Mouse (Mus musculus): ENCODE data around the gene Agmat. TPM values are rescaled to one million over a fixed set of nuclear protein-coding genes. Genes with fewer than 3 reads are reported as not detected.

Gene Agmat
- polyA plus RNA-seq, 1 experiment: 2.7 TPM

- no peak for TF ChIP-seq CTCF (IDR thresholded peaks at IDR 0.05; ENCODE audit: borderline replicate concordance, insufficient read depth, low read depth, low read length)
- no peak for TF ChIP-seq POLR2A (IDR thresholded peaks at IDR 0.05; ENCODE audit: borderline replicate concordance, insufficient read depth, low read length)
- Histone ChIP-seq H3K27ac (ENCODE audit: insufficient read depth, low read length) (no peak overlapping the region), H3K4me3 (replicated peaks; ENCODE audit: insufficient read depth, low read depth, low read length) (no peak overlapping the region), H3K4me1 (ENCODE audit: control insufficient read depth, insufficient read depth, low read length) (peaks cover 6% of the 10 kb centered on the region; the same call in 1 of the 2 replicates), H3K27me3 (ENCODE audit: control insufficient read depth, insufficient read depth, low read length) (no peaks in the 10 kb centered on the region)
- WGBS: 83% methylated on average over 5 of the region's 5 CpGs
- no peak for DNase-seq
These were observed 21.2 kb upstream of the Agmat start for GRCm38 (mm10) chr4:141725277-141725676.

GRCm38 (mm10) chr4:141725738-141726137, 20.7 kb upstream of the Agmat start:
- H3K27me3 ChIP-seq (ENCODE audit: control insufficient read depth, insufficient read depth, low read length): no peaks in the 10 kb centered on the region
- DNase-seq: no peak
- H3K27ac ChIP-seq (ENCODE audit: insufficient read depth, low read length): no peak overlapping the region
- H3K4me3 ChIP-seq (replicated peaks; ENCODE audit: insufficient read depth, low read depth, low read length): no peak overlapping the region
- H3K4me1 ChIP-seq (ENCODE audit: control insufficient read depth, insufficient read depth, low read length): peaks cover 6% of the 10 kb centered on the region; the same call in 1 of the 2 replicates
- TF ChIP-seq CTCF (IDR thresholded peaks at IDR 0.05; ENCODE audit: borderline replicate concordance, insufficient read depth, low read depth, low read length) (no peak), POLR2A (IDR thresholded peaks at IDR 0.05; ENCODE audit: borderline replicate concordance, insufficient read depth, low read length) (no peak)
- 69% methylated on average over 3 of the region's 3 CpGs for WGBS

GRCm38 (mm10) chr4:141729266-141729665, 17.2 kb upstream of the Agmat start:
- no peak overlapping the region for H3K27ac ChIP-seq (ENCODE audit: insufficient read depth, low read length)
- no peak overlapping the region for H3K4me3 ChIP-seq (replicated peaks; ENCODE audit: insufficient read depth, low read depth, low read length)
- no peak for DNase-seq
- H3K27me3 ChIP-seq (ENCODE audit: control insufficient read depth, insufficient read depth, low read length): no peaks in the 10 kb centered on the region
- TF ChIP-seq POLR2A (IDR thresholded peaks at IDR 0.05; ENCODE audit: borderline replicate concordance, insufficient read depth, low read length) (no peak), CTCF (IDR thresholded peaks at IDR 0.05; ENCODE audit: borderline replicate concordance, insufficient read depth, low read depth, low read length) (no peak)
- no peaks in the 10 kb centered on the region for H3K4me1 ChIP-seq (ENCODE audit: control insufficient read depth, insufficient read depth, low read length)
- 83% methylated on average over 3 of the region's 3 CpGs for WGBS

- Histone ChIP-seq H3K4me3 (replicated peaks; ENCODE audit: insufficient read depth, low read depth, low read length) (no peak overlapping the region), H3K27me3 (ENCODE audit: control insufficient read depth, insufficient read depth, low read length) (no peaks in the 10 kb centered on the region), H3K27ac (ENCODE audit: insufficient read depth, low read length) (no peak overlapping the region), H3K4me1 (ENCODE audit: control insufficient read depth, insufficient read depth, low read length) (no peaks in the 10 kb centered on the region; the same call in 1 of the 2 replicates)
- DNase-seq: no peak
- 82% methylated on average over 13 of the region's 13 CpGs for WGBS
- TF ChIP-seq POLR2A (IDR thresholded peaks at IDR 0.05; ENCODE audit: borderline replicate concordance, insufficient read depth, low read length): no peak
These were observed 16.1 kb upstream of the Agmat start for GRCm38 (mm10) chr4:141730401-141730800.

- Histone ChIP-seq H3K4me3 (replicated peaks; ENCODE audit: insufficient read depth, low read depth, low read length) (no peak overlapping the region), H3K27me3 (ENCODE audit: control insufficient read depth, insufficient read depth, low read length) (no peaks in the 10 kb centered on the region), H3K4me1 (ENCODE audit: control insufficient read depth, insufficient read depth, low read length) (no peaks in the 10 kb centered on the region; the same call in 1 of the 2 replicates), H3K27ac (ENCODE audit: insufficient read depth, low read length) (no peak overlapping the region)
- no peak for DNase-seq
- 84% methylated on average over 5 of the region's 5 CpGs for WGBS
- TF ChIP-seq CTCF (IDR thresholded peaks at IDR 0.05; ENCODE audit: borderline replicate concordance, insufficient read depth, low read depth, low read length) (no peak), POLR2A (IDR thresholded peaks at IDR 0.05; ENCODE audit: borderline replicate concordance, insufficient read depth, low read length) (no peak)
These were observed 14.7 kb upstream of the Agmat start for GRCm38 (mm10) chr4:141731766-141732165.

GRCm38 (mm10) chr4:141734446-141735205, 11.8 kb upstream of the Agmat start:
- 0 out of 2 replicates have a peak overlapping the region, but pooled peaks have one; percentile 10 for H3K27ac ChIP-seq (ENCODE audit: insufficient read depth, low read length)
- 6% methylated on average over 24 of the region's 24 CpGs for WGBS
- DNase-seq: peak; percentile 89 to 93
- H3K4me1 ChIP-seq (ENCODE audit: control insufficient read depth, insufficient read depth, low read length): no peaks in the 10 kb centered on the region; the same call in 1 of the 2 replicates
- peak overlapping the region; percentile 89 for H3K4me3 ChIP-seq (replicated peaks; ENCODE audit: insufficient read depth, low read depth, low read length)
- TF ChIP-seq CTCF (IDR thresholded peaks at IDR 0.05; ENCODE audit: borderline replicate concordance, insufficient read depth, low read depth, low read length) (no peak), POLR2A (IDR thresholded peaks at IDR 0.05; ENCODE audit: borderline replicate concordance, insufficient read depth, low read length) (peak; percentile 82)
- H3K27me3 ChIP-seq (ENCODE audit: control insufficient read depth, insufficient read depth, low read length): no peaks in the 10 kb centered on the region

GRCm38 (mm10) chr4:141735206-141735560, 11.3 kb upstream of the Agmat start:
- Histone ChIP-seq H3K27ac (ENCODE audit: insufficient read depth, low read length) (no peak overlapping the region), H3K4me1 (ENCODE audit: control insufficient read depth, insufficient read depth, low read length) (no peaks in the 10 kb centered on the region; the same call in 1 of the 2 replicates), H3K4me3 (replicated peaks; ENCODE audit: insufficient read depth, low read depth, low read length) (peak overlapping the region; percentile 89), H3K27me3 (ENCODE audit: control insufficient read depth, insufficient read depth, low read length) (no peaks in the 10 kb centered on the region)
- no peak for TF ChIP-seq POLR2A (IDR thresholded peaks at IDR 0.05; ENCODE audit: borderline replicate concordance, insufficient read depth, low read length)
- TF ChIP-seq CTCF (IDR thresholded peaks at IDR 0.05; ENCODE audit: borderline replicate concordance, insufficient read depth, low read depth, low read length): no peak
- no peak for DNase-seq
- WGBS: 23% methylated on average over 9 of the region's 9 CpGs

- TF ChIP-seq CTCF (IDR thresholded peaks at IDR 0.05; ENCODE audit: borderline replicate concordance, insufficient read depth, low read depth, low read length): no peak
- no peak for TF ChIP-seq POLR2A (IDR thresholded peaks at IDR 0.05; ENCODE audit: borderline replicate concordance, insufficient read depth, low read length)
- no peak overlapping the region for H3K4me3 ChIP-seq (replicated peaks; ENCODE audit: insufficient read depth, low read depth, low read length)
- H3K27ac ChIP-seq (ENCODE audit: insufficient read depth, low read length): no peak overlapping the region
- H3K4me1 ChIP-seq (ENCODE audit: control insufficient read depth, insufficient read depth, low read length): no peaks in the 10 kb centered on the region; the same call in 1 of the 2 replicates
- no peak for DNase-seq
- H3K27me3 ChIP-seq (ENCODE audit: control insufficient read depth, insufficient read depth, low read length): no peaks in the 10 kb centered on the region
- WGBS: 67% methylated on average over 4 of the region's 4 CpGs
These were observed 9.6 kb upstream of the Agmat start for GRCm38 (mm10) chr4:141736856-141737255.
